Mouse (Mus musculus) kidney, embryonic 14.5 days (tissue): ENCODE measurements at regions not wholly inside any gene's neighbourhood (a gene's known extent, or its start where the extent isn't known, plus 50 kb on each side); places are given as distances from the start of the nearest gene placed in this dataset.

ENCODE experiments used
- ATAC-seq: fragments of 200-750 bp; cut with Nextera tagmentation; 2 replicates; pipeline ENCODE4 v1.8.0; 2017; ENCODE audit warnings: moderate number of reproducible peaks, mild to moderate bottlenecking, moderate TSS enrichment, moderate library complexity; ENCODE audit not compliant: low FRiP score, low TSS enrichment
- H3K27ac ChIP-seq: fragments of 300-500 bp; sonication (generic); 2 replicates; pipeline ENCODE4 v1.5.1; 2014; ENCODE audit warnings: low read depth, mild to moderate bottlenecking, low read length, moderate library complexity, mixed read lengths
- H3K27me3 ChIP-seq: fragments of 300-500 bp; sonication (generic); 2 replicates; pipeline ENCODE4 v1.6.1; 2014; ENCODE audit warnings: mild to moderate bottlenecking, low read length; ENCODE audit not compliant: control insufficient read depth, insufficient read depth
- H3K36me3 ChIP-seq: fragments of 300-500 bp; sonication (generic); 2 replicates; pipeline ENCODE4 v1.6.1; 2014; ENCODE audit warnings: low read length, mixed read lengths; ENCODE audit not compliant: control insufficient read depth, insufficient read depth
- H3K4me1 ChIP-seq: fragments of 300-500 bp; sonication (generic); 2 replicates; pipeline ENCODE4 v1.6.1; 2014; ENCODE audit warnings: low read length, mixed read lengths; ENCODE audit not compliant: control insufficient read depth, insufficient read depth
- H3K4me2 ChIP-seq: fragments of 300-500 bp; sonication (generic); replicated peaks from 2 replicates; pipeline ENCODE4 v1.6.1; 2014; ENCODE audit warnings: low read depth, mild to moderate bottlenecking, low read length
- H3K4me3 ChIP-seq: fragments of 300-500 bp; sonication (generic); 2 replicates; pipeline ENCODE4 v1.5.1; 2014; ENCODE audit warnings: mild to moderate bottlenecking, low read length
- H3K9ac ChIP-seq: fragments of 300-500 bp; sonication (generic); 2 replicates; pipeline ENCODE4 v1.6.1; 2014; ENCODE audit warnings: low read depth, mild to moderate bottlenecking, low read length, moderate library complexity
- H3K9me3 ChIP-seq: fragments of 300-500 bp; sonication (generic); 2 replicates; pipeline ENCODE4 v1.6.1; 2016; ENCODE audit warnings: low read length; ENCODE audit not compliant: control insufficient read depth
- WGBS: fragments of 180-500 bp; shearing (Covaris S2); extraction: QIAGEN DNeasy Blood & Tissue Kit; methylation state at CpG from one replicate; pipeline ENCODE4 v1.1.7; 2014; 5-methylcytosine and 5-hydroxymethylcytosine counted together

DNA sequence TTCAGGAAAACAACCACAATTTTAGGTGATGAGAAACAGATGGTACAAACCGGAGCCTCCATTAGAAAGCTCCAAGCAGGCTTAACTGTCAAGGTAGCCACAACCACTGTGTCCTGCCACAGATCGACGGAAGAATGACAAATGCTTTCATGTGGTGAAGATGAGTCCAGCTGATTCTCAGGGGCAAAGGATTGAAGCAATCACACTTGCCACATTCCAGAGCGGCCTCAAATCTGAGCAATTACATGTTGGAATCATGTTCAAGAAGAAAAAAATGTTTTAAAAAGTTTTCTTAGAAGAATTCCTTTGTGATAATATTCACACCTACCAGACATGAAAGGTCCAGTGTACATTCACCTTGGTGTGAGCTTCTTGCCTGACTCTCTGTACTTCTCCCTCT lies 57.7 kb upstream of the Far2 start:
- Histone ChIP-seq H3K4me2 (no peak overlapping the region), H3K4me1 (no peaks in the 10 kb centered on the region), H3K36me3 (no peaks in the 10 kb centered on the region), H3K27me3 (no peaks in the 10 kb centered on the region), H3K4me3 (no peak overlapping the region), H3K9me3 (no peaks in the 10 kb centered on the region; the same call in 1 of the 2 replicates), H3K9ac (no peak overlapping the region), H3K27ac (no peak overlapping the region)
- no peak for ATAC-seq
- WGBS: 70% methylated on average over 4 of the region's 4 CpGs
